Mouse (Mus musculus): ENCODE data around the gene Mkrn3. TPM values are rescaled to one million over a fixed set of nuclear protein-coding genes. Genes with fewer than 3 reads are reported as not detected.

Gene Mkrn3
- polyA plus RNA-seq, 1 experiment from 2014 or later: 7.4 TPM

GRCm38 (mm10) chr7:62376510-62377304 is 43.2 kb downstream of the Mkrn3 start, which contains the start of gene Magel2:
Gene Magel2, plus strand, starts transcription at chr7:62377010.
- Histone ChIP-seq H3K4me1 (no peaks in the 10 kb centered on the region), H3K4me2 (peak within 1 kb of the TSS; percentile 71), H3K9ac (peak within 1 kb of the TSS; percentile 75), H3K36me3 (no peaks in the 10 kb centered on the region), H3K9me3 (peaks cover 13% of the 10 kb centered on the region), H3K4me3 (peak within 1 kb of the TSS; percentile 49), H3K27ac (peak within 1 kb of the TSS; percentile 49; the same call in 1 of the 2 replicates), H3K27me3 (no peaks in the 10 kb centered on the region)
- 26% methylated on average over 31 of the region's 31 CpGs for WGBS
- ATAC-seq (ENCODE audit: insufficient number of reproducible peaks, insufficient read depth, low FRiP score, low TSS enrichment, low read depth): peak; percentile 69

- 25% methylated on average over 4 of the region's 4 CpGs for WGBS
- Histone ChIP-seq H3K9ac (no peak overlapping the region), H3K27ac (no peak overlapping the region), H3K27me3 (no peaks in the 10 kb centered on the region), H3K4me2 (no peak overlapping the region), H3K4me3 (no peak overlapping the region), H3K9me3 (peaks cover 13% of the 10 kb centered on the region), H3K36me3 (no peaks in the 10 kb centered on the region), H3K4me1 (no peaks in the 10 kb centered on the region)
- no peak for ATAC-seq (ENCODE audit: insufficient number of reproducible peaks, insufficient read depth, low FRiP score, low TSS enrichment, low read depth)
Measured at GRCm38 (mm10) chr7:62375658-62376057, 44.3 kb downstream of the Mkrn3 start.

Other genes with a start within 250 kb of the Mkrn3 start
- 99.3 and 102 TPM in 2 replicates for gene Ndn, start 73.6 kb downstream of the Mkrn3 start, polyA plus RNA-seq (2015; fragmentation: Nextera tagmentation; extraction: Ambion mirVana)
- 2.9 and 3.2 TPM in 2 replicates for gene Magel2, start 43.1 kb downstream of the Mkrn3 start, polyA plus RNA-seq (2015; fragmentation: Nextera tagmentation; extraction: Ambion mirVana)
- gene Peg12, start 44.4 kb upstream of the Mkrn3 start, polyA plus RNA-seq (2015; fragmentation: Nextera tagmentation; extraction: Ambion mirVana): 29.3 and 31.5 TPM in 2 replicates